Mouse (Mus musculus): ENCODE data around the gene Ttll7. TPM values are rescaled to one million over a fixed set of nuclear protein-coding genes. Genes with fewer than 3 reads are reported as not detected.

Ttll7 gene
- polyA plus RNA-seq, 1 experiment from 2014 or later = 5.9 TPM

DNA sequence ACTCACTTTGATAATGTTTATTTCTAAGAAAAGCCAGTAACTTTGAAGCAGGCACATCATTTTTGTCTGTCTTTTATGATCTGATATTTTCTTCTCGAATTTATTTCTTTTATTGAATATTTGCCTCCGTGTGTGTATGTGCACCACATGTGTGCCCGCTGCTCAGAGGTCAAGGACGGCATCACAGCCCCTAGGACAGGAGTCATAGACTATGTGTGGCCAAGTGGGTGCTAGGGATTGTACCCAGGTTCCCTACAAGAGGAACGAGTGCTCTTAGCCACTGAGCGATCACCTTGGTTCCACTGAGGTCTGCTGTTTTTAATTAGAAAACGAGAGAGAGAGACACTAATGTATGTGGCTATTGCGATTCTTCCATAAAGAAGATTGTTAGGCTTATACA lies 94.5 kb downstream of the Ttll7 start:
- Histone ChIP-seq H3K4me1 (no peaks in the 10 kb centered on the region), H3K27ac (replicated peaks) (no peak overlapping the region), H3K9me3 (no peaks in the 10 kb centered on the region), H3K9ac (replicated peaks) (no peak overlapping the region), H3K27me3 (no peaks in the 10 kb centered on the region), H3K36me3 (no peaks in the 10 kb centered on the region), H3K4me2 (replicated peaks) (no peak overlapping the region), H3K4me3 (no peak overlapping the region)
- 84% methylated on average over 8 of the region's 8 CpGs for WGBS
- 0 out of 2 replicates have a peak, but pooled peaks have one; percentile 55 for ATAC-seq (ENCODE audit: low FRiP score, low read depth)

DNA sequence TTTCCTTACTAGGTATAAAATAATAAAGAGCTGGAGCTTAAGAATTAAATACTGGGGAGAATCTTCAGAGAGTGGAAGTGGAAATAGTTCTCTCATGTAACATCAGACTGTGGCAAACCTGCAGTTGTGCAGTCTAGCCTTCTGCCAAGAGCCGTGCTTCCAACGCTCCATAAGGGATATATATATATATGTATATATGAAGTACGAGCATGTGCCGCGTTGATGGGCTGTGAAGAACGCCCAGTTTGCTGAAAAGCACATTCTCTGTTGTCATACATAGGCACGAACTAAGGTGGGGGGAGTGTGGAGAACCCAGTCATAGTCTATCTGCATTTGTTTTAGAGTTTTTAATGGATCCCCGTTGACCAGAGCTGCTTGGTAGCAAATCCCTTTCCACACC lies 104.6 kb downstream of the Ttll7 start:
- Histone ChIP-seq H3K9me3 (no peaks in the 10 kb centered on the region), H3K4me1 (no peaks in the 10 kb centered on the region), H3K4me2 (replicated peaks) (no peak overlapping the region), H3K4me3 (no peak overlapping the region), H3K27me3 (no peaks in the 10 kb centered on the region), H3K9ac (replicated peaks) (no peak overlapping the region), H3K27ac (replicated peaks) (no peak overlapping the region), H3K36me3 (no peaks in the 10 kb centered on the region)
- 94% methylated on average over 8 of the region's 8 CpGs for WGBS
- ATAC-seq (ENCODE audit: low FRiP score, low read depth) = no peak

DNA sequence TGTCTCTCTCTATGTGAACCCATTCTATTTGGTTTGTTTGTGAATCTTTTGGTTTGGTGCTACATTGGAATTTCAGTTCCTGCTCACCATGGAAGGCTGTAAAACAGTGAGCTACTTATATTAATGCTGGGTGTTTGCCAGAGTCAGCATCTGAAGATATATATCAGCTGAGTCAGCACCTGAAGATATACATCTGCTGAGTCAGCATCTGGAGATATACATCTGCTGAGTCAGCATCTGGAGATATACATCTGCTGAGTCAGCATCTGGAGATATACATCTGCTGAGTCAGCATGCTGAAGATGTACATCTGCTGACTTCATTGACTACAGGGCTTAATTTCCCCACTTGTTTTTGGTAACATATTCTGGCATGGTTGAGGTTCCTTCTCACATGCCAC lies 110.7 kb downstream of the Ttll7 start:
- H3K4me2 ChIP-seq (replicated peaks) = no peak overlapping the region
- no peaks in the 10 kb centered on the region for H3K27me3 ChIP-seq
- no peaks in the 10 kb centered on the region for H3K36me3 ChIP-seq
- no peak overlapping the region for H3K9ac ChIP-seq (replicated peaks)
- H3K4me3 ChIP-seq = no peak overlapping the region
- peaks cover 3% of the 10 kb centered on the region; the same call in 1 of the 2 replicates for H3K4me1 ChIP-seq
- H3K9me3 ChIP-seq = no peaks in the 10 kb centered on the region
- ATAC-seq (ENCODE audit: low FRiP score, low read depth) = no peak
- no peak overlapping the region for H3K27ac ChIP-seq (replicated peaks)

DNA sequence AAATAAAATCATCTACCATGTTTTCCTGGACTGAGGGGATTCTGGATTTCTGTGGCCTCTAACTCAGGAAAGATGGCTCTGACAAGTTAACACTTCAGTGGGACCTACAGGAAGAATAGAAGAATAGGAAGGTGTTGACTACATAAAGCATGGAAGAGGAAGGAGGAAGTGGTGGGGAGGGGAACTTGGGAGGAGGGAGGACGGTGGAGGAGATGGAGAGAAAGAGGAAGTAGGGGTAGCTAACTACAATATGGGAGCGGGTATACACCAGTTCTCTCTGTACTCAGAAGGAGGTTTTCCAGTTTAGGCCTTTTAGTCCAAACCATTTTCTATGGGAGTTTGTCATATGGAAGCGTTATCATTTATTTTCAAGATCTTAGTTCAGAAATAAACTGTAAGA lies 112.2 kb downstream of the Ttll7 start:
- Histone ChIP-seq H3K27ac (replicated peaks) (no peak overlapping the region), H3K9me3 (no peaks in the 10 kb centered on the region), H3K4me3 (no peak overlapping the region), H3K9ac (replicated peaks) (no peak overlapping the region), H3K4me2 (replicated peaks) (no peak overlapping the region), H3K36me3 (0 out of 2 replicates have a peak, but pooled peaks cover 2% of the 10 kb centered on the region), H3K4me1 (peaks cover 3% of the 10 kb centered on the region; the same call in 1 of the 2 replicates), H3K27me3 (no peaks in the 10 kb centered on the region)
- WGBS = 92% methylated on average over 3 of the region's 3 CpGs
- no peak for ATAC-seq (ENCODE audit: low FRiP score, low read depth)

DNA sequence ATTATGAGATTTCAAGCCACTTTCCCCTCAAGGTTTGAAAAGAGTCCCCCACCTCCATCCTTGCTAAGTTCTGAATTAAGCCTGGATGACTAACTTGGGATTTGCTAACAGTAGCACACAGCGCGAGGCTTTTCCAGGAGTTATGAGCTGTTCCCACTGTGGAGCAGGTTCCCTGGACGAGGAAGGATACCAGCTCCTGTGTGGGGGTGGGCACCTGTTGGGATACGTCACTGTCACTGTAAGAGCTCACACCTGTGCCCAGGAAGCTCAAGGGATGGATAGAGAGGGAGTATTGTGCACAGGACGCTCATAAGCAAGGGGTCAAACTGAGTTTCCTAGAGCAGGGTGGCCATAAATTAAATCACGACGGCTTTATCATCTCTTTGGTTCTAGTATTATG lies 115.1 kb downstream of the Ttll7 start:
- no peak overlapping the region for H3K4me2 ChIP-seq (replicated peaks)
- WGBS = 81% methylated on average over 7 of the region's 7 CpGs
- no peak overlapping the region for H3K4me3 ChIP-seq
- H3K9ac ChIP-seq (replicated peaks) = no peak overlapping the region
- ATAC-seq (ENCODE audit: low FRiP score, low read depth) = no peak
- H3K27ac ChIP-seq (replicated peaks) = no peak overlapping the region
- H3K4me1 ChIP-seq = peaks cover 3% of the 10 kb centered on the region; the same call in 1 of the 2 replicates
- H3K9me3 ChIP-seq = no peaks in the 10 kb centered on the region
- H3K27me3 ChIP-seq = no peaks in the 10 kb centered on the region
- H3K36me3 ChIP-seq = 0 out of 2 replicates have a peak, but pooled peaks cover 2% of the 10 kb centered on the region

DNA sequence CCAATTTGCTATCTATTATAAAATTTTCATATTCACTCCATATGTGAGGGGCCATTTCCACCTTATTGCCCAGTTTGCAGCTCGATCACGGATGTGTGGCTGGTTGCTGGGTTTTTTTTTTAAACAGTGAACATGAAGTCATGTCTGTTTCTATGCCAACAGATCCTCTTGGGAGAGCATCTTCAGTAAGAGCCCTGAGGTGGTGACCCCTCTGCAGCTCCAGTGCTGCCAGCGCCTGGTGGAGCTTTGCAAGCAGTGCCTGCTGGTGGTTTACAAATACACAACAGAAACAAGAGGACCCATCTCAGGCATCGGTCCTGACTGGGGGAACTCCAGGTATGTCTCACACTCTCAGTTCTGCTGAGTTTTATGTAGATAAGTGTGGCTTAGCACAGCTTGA lies 115.7 kb downstream of the Ttll7 start:
- no peak for ATAC-seq (ENCODE audit: low FRiP score, low read depth)
- WGBS = 45% methylated on average over 4 of the region's 4 CpGs
- Histone ChIP-seq H3K4me1 (peaks cover 3% of the 10 kb centered on the region; the same call in 1 of the 2 replicates), H3K27ac (replicated peaks) (no peak overlapping the region), H3K9ac (replicated peaks) (no peak overlapping the region), H3K27me3 (no peaks in the 10 kb centered on the region), H3K9me3 (no peaks in the 10 kb centered on the region), H3K4me2 (replicated peaks) (no peak overlapping the region), H3K36me3 (0 out of 2 replicates have a peak, but pooled peaks cover 2% of the 10 kb centered on the region), H3K4me3 (no peak overlapping the region)

DNA sequence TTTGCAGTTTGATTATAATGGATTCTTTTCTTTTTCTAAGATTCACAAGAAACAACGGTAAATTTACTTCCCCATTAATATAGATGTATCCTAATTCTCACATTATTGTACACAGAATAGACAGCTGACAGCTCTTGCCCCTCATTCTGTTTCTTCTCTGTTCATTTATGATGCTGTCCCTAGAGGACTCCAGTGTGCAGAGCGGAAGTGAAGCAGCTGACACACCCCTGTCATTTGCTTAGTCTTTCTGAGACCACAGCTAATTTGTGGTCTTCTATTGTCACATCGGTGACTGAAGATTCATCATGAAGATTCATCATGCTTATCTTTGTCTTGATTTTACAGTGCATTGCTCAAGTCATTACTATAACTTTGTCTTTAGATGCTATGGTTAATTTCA lies 126.1 kb downstream of the Ttll7 start:
- no peaks in the 10 kb centered on the region for H3K9me3 ChIP-seq
- 72% methylated on average over 3 of the region's 3 CpGs for WGBS
- no peak overlapping the region for H3K27ac ChIP-seq (replicated peaks)
- H3K36me3 ChIP-seq = no peaks in the 10 kb centered on the region
- H3K4me1 ChIP-seq = no peaks in the 10 kb centered on the region
- H3K4me3 ChIP-seq = no peak overlapping the region
- ATAC-seq (ENCODE audit: low FRiP score, low read depth) = no peak
- no peaks in the 10 kb centered on the region for H3K27me3 ChIP-seq
- no peak overlapping the region for H3K9ac ChIP-seq (replicated peaks)
- no peak overlapping the region for H3K4me2 ChIP-seq (replicated peaks)

DNA sequence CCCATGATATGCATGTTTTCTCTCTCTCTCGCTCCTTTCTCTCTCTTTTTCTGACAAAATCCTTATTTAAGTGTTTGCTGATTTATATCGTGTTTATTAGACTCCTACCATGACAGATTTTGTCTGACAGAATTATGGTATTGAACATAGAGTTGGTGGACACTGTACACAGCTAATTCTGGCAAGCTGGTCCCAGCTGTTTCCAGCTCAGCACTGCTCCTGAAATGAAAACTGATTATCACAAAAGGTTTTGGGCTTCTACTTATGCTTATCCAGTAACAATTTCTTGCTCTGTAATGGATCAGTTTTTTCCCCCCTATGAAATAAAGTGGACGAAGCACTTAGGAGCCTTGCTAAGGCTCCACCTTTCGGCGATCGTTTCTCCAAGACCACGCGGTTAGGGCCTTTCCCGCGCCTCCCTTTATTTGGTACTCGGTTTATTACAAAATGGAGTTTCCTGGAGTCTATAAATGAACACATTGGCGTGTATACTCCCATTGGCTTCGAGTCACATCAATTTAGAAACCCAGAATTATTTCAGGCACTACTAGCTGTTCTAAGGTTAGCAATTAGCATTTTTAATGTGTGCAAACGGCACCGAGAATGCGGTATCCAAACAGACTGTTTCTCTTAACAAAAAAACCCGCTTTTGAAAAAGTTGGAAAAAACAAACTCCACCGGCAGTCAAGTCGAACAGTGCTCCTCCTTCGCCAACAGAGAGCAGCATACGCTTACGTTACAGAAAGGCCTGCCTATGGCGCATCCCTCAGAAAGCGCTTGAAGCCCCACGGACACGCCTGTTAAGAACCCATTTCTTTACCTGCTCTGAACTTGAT lies 141.9 kb downstream of the Ttll7 start:
- peak overlapping the region; percentile 22 for H3K4me2 ChIP-seq (replicated peaks)
- no peak overlapping the region for H3K27ac ChIP-seq (replicated peaks)
- WGBS = 40% methylated on average over 26 of the region's 26 CpGs
- no peak overlapping the region for H3K4me3 ChIP-seq
- no peaks in the 10 kb centered on the region for H3K27me3 ChIP-seq
- peak; percentile 82 for ATAC-seq (ENCODE audit: low FRiP score, low read depth)
- H3K9ac ChIP-seq (replicated peaks) = no peak overlapping the region
- H3K4me1 ChIP-seq = no peaks in the 10 kb centered on the region
- H3K9me3 ChIP-seq = no peaks in the 10 kb centered on the region
- H3K36me3 ChIP-seq = no peaks in the 10 kb centered on the region

DNA sequence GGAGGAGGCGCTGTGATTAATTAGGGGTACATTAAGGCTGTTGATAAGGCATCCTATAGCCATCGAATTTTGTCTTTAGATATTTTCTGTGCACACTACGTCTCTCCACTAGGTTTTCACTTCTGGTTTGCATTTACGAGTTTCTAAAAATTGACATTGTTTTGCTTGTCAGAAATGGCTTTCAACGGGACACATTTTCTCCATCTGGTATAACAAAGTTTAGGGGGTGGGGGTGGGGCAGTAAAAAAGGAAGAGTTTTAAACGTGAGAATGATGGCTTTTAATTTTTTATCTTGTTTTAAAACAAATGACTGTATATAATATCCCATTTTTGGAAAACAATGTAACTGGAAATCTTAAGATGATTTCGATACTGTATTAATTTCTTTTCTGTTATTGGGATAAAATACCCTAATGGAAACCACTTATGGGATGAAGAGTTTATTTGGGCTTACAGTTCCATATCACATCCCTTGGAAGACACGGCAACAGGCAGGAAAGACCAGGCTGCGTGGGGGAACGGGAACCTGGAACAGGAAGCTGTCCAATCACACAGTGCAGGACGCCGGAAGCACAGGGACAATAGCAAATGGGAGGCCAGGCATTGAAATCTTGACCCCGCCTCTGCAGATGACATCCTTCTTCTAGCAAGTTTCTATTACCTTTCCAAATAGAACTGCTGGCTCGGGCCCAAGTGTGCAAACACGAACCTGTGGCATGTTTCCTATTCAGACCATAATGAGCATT lies 142.7 kb downstream of the Ttll7 start:
- Histone ChIP-seq H3K9ac (replicated peaks) (no peak overlapping the region), H3K9me3 (no peaks in the 10 kb centered on the region), H3K27ac (replicated peaks) (no peak overlapping the region), H3K27me3 (no peaks in the 10 kb centered on the region), H3K4me1 (no peaks in the 10 kb centered on the region), H3K36me3 (no peaks in the 10 kb centered on the region), H3K4me2 (replicated peaks) (peak overlapping the region; percentile 22; the same call in 1 of the 2 replicates), H3K4me3 (no peak overlapping the region)
- WGBS = 75% methylated on average over 15 of the region's 15 CpGs
- no peak for ATAC-seq (ENCODE audit: low FRiP score, low read depth)

DNA sequence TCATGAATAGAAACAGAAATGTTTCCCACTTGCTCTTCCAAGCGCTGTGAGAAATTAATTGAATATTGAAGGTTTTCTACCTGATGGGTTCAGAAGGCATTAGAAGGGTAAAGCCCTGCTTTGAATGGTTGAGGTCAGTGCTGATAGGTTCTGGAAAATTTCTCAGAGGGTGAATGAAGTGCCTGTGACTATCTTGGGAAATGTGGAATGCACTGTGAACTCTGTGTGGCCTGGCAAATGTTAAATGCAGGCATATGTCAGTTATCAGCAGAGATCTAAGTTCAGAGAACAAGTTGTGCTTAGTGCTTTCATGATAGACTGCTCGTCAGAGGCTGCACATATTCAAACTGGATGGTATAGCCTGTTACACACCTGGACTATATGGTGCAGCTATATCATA lies 147.0 kb downstream of the Ttll7 start:
- 89% methylated on average over 2 of the region's 2 CpGs for WGBS
- Histone ChIP-seq H3K4me3 (no peak overlapping the region), H3K27me3 (no peaks in the 10 kb centered on the region), H3K9ac (replicated peaks) (no peak overlapping the region), H3K4me2 (replicated peaks) (no peak overlapping the region), H3K36me3 (no peaks in the 10 kb centered on the region), H3K9me3 (no peaks in the 10 kb centered on the region), H3K4me1 (no peaks in the 10 kb centered on the region), H3K27ac (replicated peaks) (no peak overlapping the region)
- no peak for ATAC-seq (ENCODE audit: low FRiP score, low read depth)

DNA sequence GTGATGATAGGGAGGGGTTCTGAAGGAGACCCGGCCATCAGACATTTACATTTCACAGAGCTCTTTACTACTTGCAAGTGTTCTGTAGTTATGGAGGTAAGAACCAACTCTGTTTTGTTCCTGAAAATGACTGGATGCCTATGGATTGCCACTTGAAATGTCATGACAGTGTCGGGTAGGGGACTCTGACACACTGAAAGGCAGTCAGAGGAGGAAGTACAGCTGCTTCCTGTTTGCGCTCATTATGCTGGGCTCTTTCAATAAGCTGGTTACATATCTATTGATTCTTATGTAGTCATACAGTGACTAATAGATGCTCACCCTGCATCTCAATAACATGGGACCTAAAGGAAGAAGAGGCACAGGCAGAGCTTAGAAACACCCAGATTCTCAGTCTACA lies 148.8 kb downstream of the Ttll7 start:
- no peak for ATAC-seq (ENCODE audit: low FRiP score, low read depth)
- Histone ChIP-seq H3K4me3 (no peak overlapping the region), H3K27ac (replicated peaks) (no peak overlapping the region), H3K36me3 (no peaks in the 10 kb centered on the region), H3K27me3 (no peaks in the 10 kb centered on the region), H3K4me2 (replicated peaks) (no peak overlapping the region), H3K9ac (replicated peaks) (no peak overlapping the region), H3K9me3 (no peaks in the 10 kb centered on the region), H3K4me1 (no peaks in the 10 kb centered on the region)
- 92% methylated on average over 3 of the region's 3 CpGs for WGBS

DNA sequence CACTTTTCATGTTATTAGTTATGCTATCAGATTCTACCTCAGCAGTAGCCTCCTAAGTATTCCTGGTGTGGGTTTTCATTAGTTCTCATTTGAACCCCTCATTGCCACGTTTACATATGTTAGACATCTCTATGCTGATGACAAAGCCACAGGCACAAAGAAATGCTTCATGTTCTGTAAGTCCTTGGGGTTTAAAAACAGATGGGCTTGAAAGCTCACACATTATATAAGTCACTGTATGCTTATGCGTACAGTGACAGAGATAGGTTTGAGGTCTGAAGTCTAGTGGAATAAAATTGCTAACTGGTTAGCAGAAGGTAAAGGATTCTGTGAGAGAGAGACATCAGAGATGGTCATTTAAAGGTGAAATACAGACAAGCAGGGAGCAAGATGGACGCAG lies 149.4 kb downstream of the Ttll7 start:
- no peak for ATAC-seq (ENCODE audit: low FRiP score, low read depth)
- Histone ChIP-seq H3K4me1 (no peaks in the 10 kb centered on the region), H3K27ac (replicated peaks) (no peak overlapping the region), H3K4me2 (replicated peaks) (no peak overlapping the region), H3K9ac (replicated peaks) (no peak overlapping the region), H3K4me3 (no peak overlapping the region), H3K27me3 (no peaks in the 10 kb centered on the region), H3K9me3 (no peaks in the 10 kb centered on the region), H3K36me3 (no peaks in the 10 kb centered on the region)
- WGBS = 77% methylated on average over 3 of the region's 3 CpGs

Data from midbrain, embryonic 12.5 days (tissue).